Mouse (Mus musculus) spleen, adult 2 months (tissue): ENCODE data around the gene Trpd52l3.

Experiments used
- CTCF ChIP-seq: fragments of 200-500 bp; IDR thresholded peaks from 2 replicates; pipeline ENCODE4 v1.5.1; 2011; ENCODE audit warnings: mild to moderate bottlenecking, inconsistent platforms; ENCODE audit not compliant: insufficient read depth, insufficient read length, insufficient replicate concordance; ENCODE audit errors: extremely low read depth
- POLR2A ChIP-seq: fragments of 200-500 bp; IDR thresholded peaks from 2 replicates; pipeline ENCODE4 v1.6.1; 2011; ENCODE audit warnings: low read depth, low read length, inconsistent platforms

DNA sequence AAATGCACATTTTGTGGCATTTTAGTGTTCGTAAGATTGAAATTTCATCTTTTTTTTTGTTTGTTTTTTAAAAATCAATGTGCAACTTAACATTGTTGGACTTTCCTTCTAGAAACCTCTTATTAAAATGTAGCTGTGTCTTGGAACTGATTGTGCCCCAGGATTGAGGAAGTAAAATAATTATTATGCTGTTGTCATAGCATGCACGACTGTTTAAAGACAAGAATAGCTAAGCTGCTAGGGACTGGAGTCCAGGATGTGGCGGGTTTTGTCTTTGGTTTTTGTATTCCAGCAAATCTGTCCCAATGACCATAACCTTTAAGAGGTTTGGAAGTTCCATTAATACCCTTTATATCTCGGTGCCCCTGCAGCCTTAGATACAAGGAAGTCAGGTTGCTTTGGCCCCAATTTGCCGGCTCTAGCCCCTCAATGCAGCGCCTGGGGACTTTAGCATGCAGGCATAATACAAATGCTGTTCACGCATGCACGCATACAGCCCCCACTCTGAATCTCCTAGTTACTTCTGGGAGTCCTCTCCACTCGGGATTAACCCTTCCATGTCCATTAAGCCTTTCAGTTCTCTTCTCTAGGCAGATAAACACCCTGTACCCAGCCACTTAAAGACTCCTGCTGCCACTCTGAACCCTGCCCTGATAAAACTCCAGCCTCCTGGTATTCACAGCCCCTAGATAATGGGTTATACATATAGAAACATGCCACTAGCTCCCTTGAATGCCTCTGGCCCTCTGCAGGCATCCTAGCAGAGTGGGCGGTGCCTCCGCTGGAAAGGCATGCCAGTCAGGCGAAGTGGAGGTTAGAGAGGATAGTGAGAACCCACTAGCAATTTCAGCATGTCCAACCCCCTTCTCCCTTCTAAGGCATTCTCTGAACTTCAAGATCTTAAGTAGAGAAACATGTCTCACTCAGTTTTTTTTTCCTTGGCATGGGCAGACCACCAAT lies 2.9 kb upstream of the Trpd52l3 start:
- no peak for TF ChIP-seq CTCF
- no peak for TF ChIP-seq POLR2A
